Mouse (Mus musculus) small intestine, adult 2 months (tissue): ENCODE measurements around the gene Ubl3.

Experiments used
- CTCF ChIP-seq: fragments of 200-500 bp; IDR thresholded peaks from 2 replicates; pipeline ENCODE4 v1.5.1; 2012; ENCODE audit warnings: low read depth, mild to moderate bottlenecking, control low read depth, inconsistent platforms, low read length, moderate library complexity, mixed read lengths; ENCODE audit not compliant: insufficient replicate concordance, insufficient read length; ENCODE audit errors: extremely low read depth
- POLR2A ChIP-seq: fragments of 200-500 bp; IDR thresholded peaks from 2 replicates; pipeline ENCODE4 v1.6.1; 2012; ENCODE audit warnings: low read depth, mild to moderate bottlenecking, control low read depth, inconsistent platforms, low read length, moderate library complexity

DNA sequence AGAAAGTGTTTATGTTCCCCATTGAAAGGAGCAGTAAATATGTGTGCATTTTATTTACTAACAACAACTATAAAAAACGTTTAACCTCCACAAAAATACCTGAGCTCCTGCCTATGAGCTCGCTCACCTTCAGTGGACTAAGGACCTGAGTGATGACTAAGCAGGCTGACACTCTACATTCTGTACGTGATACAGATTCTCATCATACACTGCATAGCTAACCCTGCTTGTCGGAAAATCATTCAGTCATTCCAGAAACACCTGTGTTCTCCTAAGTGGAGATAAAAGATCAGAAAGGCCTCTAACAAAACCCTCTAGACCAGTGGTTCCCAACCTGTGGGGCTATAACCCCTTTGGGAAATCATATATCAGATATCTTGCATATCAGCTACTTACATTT, 35.1 kb downstream of the Ubl3 start:
- TF ChIP-seq POLR2A (no peak), CTCF (no peak)
